In genomic region chr2:181592231-181593041, GRCm38 (mm10) we compare ENCODE assay signal across 8 mouse cellular contexts. TPM values are rescaled to one million over a fixed set of nuclear protein-coding genes. Genes with fewer than 3 reads are reported as not detected.
DNase-seq lines count a peak whose midpoint lies in the region; ATAC-seq lines count a peak whose summit lies in the region.

TSS of gene Zfp512b (minus strand) at chr2:181592803.

- DNase-seq in layer of hippocampus, adult 11-12 months (ENCODE audit: low spot score): peak; percentile 61
- no peak for DNase-seq in layer of hippocampus, adult 9-10 months (ENCODE audit: low spot score)
- DNase-seq in embryo, embryonic 10 days (ENCODE audit: low spot score): peak; percentile 67
- DNase-seq in gastrocnemius, postnatal 4 days (ENCODE audit: low spot score in 2 of 2): peak; percentile 65 to 75
- peak; percentile 88 for DNase-seq in limb, embryonic 10.5 days (ENCODE audit: low spot score)
- peak; percentile 75 for DNase-seq in midbrain, embryonic 10.5 days (ENCODE audit: low spot score)
- peak; percentile 20 to 49 for DNase-seq in spleen, postnatal 14 days (ENCODE audit: low spot score in 2 of 2)

- H3K9me3 ChIP-seq in intestine, embryonic 15.5 days: no peaks in the 10 kb centered on the region
- H3K9me3 ChIP-seq in limb, embryonic 10.5 days (replicated peaks): no peaks in the 10 kb centered on the region
- H3K9me3 ChIP-seq in midbrain, embryonic 10.5 days (replicated peaks): no peaks in the 10 kb centered on the region

- under 1% methylated on average over 69 of the region's 97 CpGs for WGBS in intestine, embryonic 15.5 days
- WGBS in limb, embryonic 10.5 days: 2% methylated on average over 93 of the region's 97 CpGs
- WGBS in midbrain, embryonic 10.5 days: 2% methylated on average over 94 of the region's 97 CpGs

- ATAC-seq in intestine, embryonic 15.5 days: peak; percentile 83

- peaks cover 17% of the 10 kb centered on the region for H3K4me1 ChIP-seq in intestine, embryonic 15.5 days (replicated peaks)
- H3K4me1 ChIP-seq in limb, embryonic 10.5 days: peaks cover 24% of the 10 kb centered on the region
- H3K4me1 ChIP-seq in midbrain, embryonic 10.5 days: peaks cover 35% of the 10 kb centered on the region

- H3K4me3 ChIP-seq in intestine, embryonic 15.5 days (replicated peaks): peak within 1 kb of the TSS; percentile 89
- peak within 1 kb of the TSS; percentile 94 for H3K4me3 ChIP-seq in limb, embryonic 10.5 days
- H3K4me3 ChIP-seq in midbrain, embryonic 10.5 days: peak within 1 kb of the TSS; percentile 97

- no peaks in the 10 kb centered on the region for H3K27me3 ChIP-seq in intestine, embryonic 15.5 days (replicated peaks)
- H3K27me3 ChIP-seq in limb, embryonic 10.5 days (ENCODE audit: low read depth, poor library complexity, severe bottlenecking): peaks cover 14% of the 10 kb centered on the region; the same call in 1 of the 2 replicates
- no peaks in the 10 kb centered on the region for H3K27me3 ChIP-seq in midbrain, embryonic 10.5 days (ENCODE audit: low read depth, poor library complexity, severe bottlenecking)

- H3K9ac ChIP-seq in intestine, embryonic 15.5 days: peak within 1 kb of the TSS; percentile 87

- peak within 1 kb of the TSS; percentile 89 for H3K27ac ChIP-seq in intestine, embryonic 15.5 days
- H3K27ac ChIP-seq in limb, embryonic 10.5 days: peak within 1 kb of the TSS; percentile 95
- H3K27ac ChIP-seq in midbrain, embryonic 10.5 days (replicated peaks): peak within 1 kb of the TSS; percentile 94

- H3K36me3 ChIP-seq in intestine, embryonic 15.5 days: peaks cover 18% of the 10 kb centered on the region; the same call in 1 of the 2 replicates
- H3K36me3 ChIP-seq in limb, embryonic 10.5 days: peaks cover 35% of the 10 kb centered on the region
- H3K36me3 ChIP-seq in midbrain, embryonic 10.5 days: peaks cover 51% of the 10 kb centered on the region

- peak within 1 kb of the TSS; percentile 77 for H3K4me2 ChIP-seq in intestine, embryonic 15.5 days (replicated peaks)

RNA-seq across cellular contexts. Expression of gene Zfp512b, which starts in this region (rescaled TPM):
- 10 to 100 TPM; 49.8 to 51.4 TPM for total RNA-seq in gastrocnemius, postnatal 4 days (2021)
- polyA plus RNA-seq in intestine, embryonic 15.5 days (2015; fragmentation: Nextera tagmentation; extraction: Ambion mirVana): 32.0 and 34.2 TPM in 2 replicates
- 37.5 and 57.7 TPM in 2 replicates for polyA plus RNA-seq in limb, embryonic 10.5 days (2016; fragmentation: Nextera tagmentation; extraction: Ambion mirVana)
- 34.6 and 48.0 TPM in 2 replicates for polyA plus RNA-seq in midbrain, embryonic 10.5 days (2016; fragmentation: Nextera tagmentation; extraction: Ambion mirVana)
